Comparison of ENCODE assay signal across 18 mouse cellular contexts in the genomic region with DNA sequence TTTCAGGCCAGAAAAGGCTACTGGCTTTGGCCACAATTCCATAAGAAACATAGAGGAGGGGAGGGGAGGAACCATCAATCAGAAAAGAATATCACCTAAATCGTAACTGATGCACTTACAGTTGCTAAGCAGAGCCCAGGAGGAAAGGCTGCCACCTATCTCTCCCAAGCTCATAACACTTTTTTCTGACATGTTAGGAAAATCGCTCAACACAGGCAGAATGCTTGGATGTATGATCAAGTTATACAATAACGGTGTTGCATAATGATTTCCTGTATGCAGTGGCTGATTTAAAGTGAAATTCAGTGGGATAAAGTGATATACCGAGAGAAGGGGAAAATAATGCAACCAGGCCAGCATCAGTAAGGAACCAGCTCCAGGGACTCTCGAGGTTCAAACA.
"Had no signal": no experiment of that assay in that cellular context is flagged by ENCODE, and none has a peak within 500 bp of the region (broad histone marks: within the 10 kb centered on the region; RNA-seq: fewer than 3 reads in every experiment).

No protein-coding gene starts in this region.

- H3K4me3 ChIP-seq: limb, embryonic 15.5 days; midbrain, embryonic 13.5 days; myocyte; neural tube, embryonic 13.5 days had no signal

- DNase-seq: kidney, adult 18-20 months; kidney, adult 9 months; kidney, postnatal 14 days; kidney, postnatal 4 days; layer of hippocampus, adult 9-11 months; liver, postnatal 0 days; lung, embryonic 14.5 days; retina, postnatal 1 day; thymus, adult 18-20 months; thymus, postnatal 36 days had no signal

- H3K4me2 ChIP-seq: limb, embryonic 15.5 days; liver, embryonic 11.5 days; lung, embryonic 14.5 days; midbrain, embryonic 13.5 days; neural tube, embryonic 13.5 days had no signal

- ATAC-seq: liver, postnatal 0 days; lung, postnatal 0 days; midbrain, embryonic 13.5 days had no signal

- H3K36me3 ChIP-seq: midbrain, embryonic 13.5 days; neural tube, embryonic 13.5 days had no signal

- H3K27me3 ChIP-seq: limb, embryonic 15.5 days; midbrain, embryonic 13.5 days; neural tube, embryonic 13.5 days had no signal

- H3K9ac ChIP-seq: limb, embryonic 15.5 days; liver, embryonic 14.5 days; liver, postnatal 0 days; lung, embryonic 14.5 days; midbrain, embryonic 13.5 days; neural tube, embryonic 13.5 days had no signal

- H3K9me3 ChIP-seq: limb, embryonic 15.5 days; midbrain, embryonic 13.5 days; neural tube, embryonic 13.5 days had no signal

- H3K27ac ChIP-seq: liver, embryonic 14.5 days; macrophage; midbrain, embryonic 13.5 days; neural tube, embryonic 13.5 days had no signal
